Comparison of ENCODE assay signal across 9 mouse cellular contexts in genomic region chr11:69095511-69096231, GRCm38 (mm10). TPM values are rescaled to one million over a fixed set of nuclear protein-coding genes. Genes with fewer than 3 reads are reported as not detected.
DNase-seq lines count a peak whose midpoint lies in the region; ATAC-seq and TF ChIP-seq lines count a peak whose summit lies in the region.
"Had no signal": no experiment of that assay in that cellular context is flagged by ENCODE, and none has a peak within 500 bp of the region (broad histone marks: within the 10 kb centered on the region; RNA-seq: fewer than 3 reads in every experiment).

No protein-coding gene starts in this region.

- dilution Hi-C loops in CH12.LX (cut with MboI; ENCODE audit: extremely low pct_ligation_motif_present, extremely low pct_unique_long_range_greater_than_20kb, low sequenced_read_pairs), result no loop called here

- 3% methylated on average over 27 of the region's 27 CpGs for WGBS in forebrain, embryonic 11.5 days
- WGBS in intestine, embryonic 14.5 days, result 2% methylated on average over 27 of the region's 27 CpGs
- under 1% methylated on average over 27 of the region's 27 CpGs for WGBS in lung, adult 2 months

- H3K4me3 ChIP-seq in CH12.LX (replicated peaks in 1 of 3; ENCODE audit: low read depth in 2 of 3, low read length in 2 of 3, poor library complexity in 1 of 3), result peak overlapping the region; percentile 50 to 89 (median 66)
- H3K4me3 ChIP-seq in forebrain, embryonic 11.5 days (ENCODE audit: low read depth, low read length), result peak overlapping the region; percentile 41
- peak overlapping the region; percentile 68 for H3K4me3 ChIP-seq in intestine, embryonic 14.5 days (ENCODE audit: low read depth, low read length)
- H3K4me3 ChIP-seq in lung, adult 2 months (replicated peaks; ENCODE audit: extremely low read depth, low read depth, low read length), result peak overlapping the region; percentile 91

- ATAC-seq in forebrain, embryonic 11.5 days (replicated peaks; ENCODE audit: low FRiP score), result no peak
- ATAC-seq in intestine, embryonic 14.5 days (replicated peaks; ENCODE audit: low FRiP score, low TSS enrichment, low read depth), result no peak

- in situ Hi-C loops in CH12.LX (cut with MboI; ENCODE audit: low pct_ligation_motif_present, low pct_unique_long_range_greater_than_20kb, low sequenced_read_pairs), result loop anchor here (25.0 kb wide), 1 partner anchor 917 kb away; the partner anchor contains the start of genes Acadvl, Dlg4 and Dvl2

- peaks cover 16 to 67% of the 10 kb centered on the region in 2 experiments for H3K4me1 ChIP-seq in CH12.LX (ENCODE audit: control insufficient read depth in 1 of 2, insufficient read depth in 2 of 2)
- peaks cover 34% of the 10 kb centered on the region for H3K4me1 ChIP-seq in forebrain, embryonic 11.5 days (replicated peaks; ENCODE audit: control insufficient read depth, insufficient read depth, low read length)
- H3K4me1 ChIP-seq in intestine, embryonic 14.5 days (replicated peaks; ENCODE audit: control insufficient read depth, insufficient read depth, low read length), result peaks cover 45% of the 10 kb centered on the region
- H3K4me1 ChIP-seq in lung, adult 2 months (ENCODE audit: control insufficient read depth, insufficient read depth, low read length), result peaks cover 17% of the 10 kb centered on the region

- H3K79me2 ChIP-seq in CH12.LX (replicated peaks; ENCODE audit: control insufficient read depth, extremely low read depth, insufficient read depth, poor library complexity, severe bottlenecking), result peaks cover 19% of the 10 kb centered on the region

- peak overlapping the region; percentile 93 for H3K4me2 ChIP-seq in CH12.LX (ENCODE audit: insufficient read depth, low read depth, poor library complexity, severe bottlenecking)
- peak overlapping the region; percentile 92 for H3K4me2 ChIP-seq in forebrain, embryonic 11.5 days (ENCODE audit: low read depth, low read length, severe bottlenecking)
- H3K4me2 ChIP-seq in intestine, embryonic 14.5 days (ENCODE audit: low read length), result peak overlapping the region; percentile 98

- H3K27me3 ChIP-seq in CH12.LX (replicated peaks), result peaks cover 6% of the 10 kb centered on the region
- H3K27me3 ChIP-seq in forebrain, embryonic 11.5 days (ENCODE audit: control insufficient read depth, insufficient read depth, low read length), result no peaks in the 10 kb centered on the region
- H3K27me3 ChIP-seq in intestine, embryonic 14.5 days (replicated peaks; ENCODE audit: control insufficient read depth, insufficient read depth, low read length), result no peaks in the 10 kb centered on the region
- H3K27me3 ChIP-seq: Patski had no signal

- TF ChIP-seq EP300 in CH12.LX (IDR thresholded peaks at IDR 0.05; ENCODE audit: low read length), result no peak

- H3K9me3 ChIP-seq in CH12.LX (replicated peaks; ENCODE audit: low read length), result no peaks in the 10 kb centered on the region
- no peaks in the 10 kb centered on the region for H3K9me3 ChIP-seq in forebrain, embryonic 11.5 days (ENCODE audit: control insufficient read depth, low read length)
- H3K9me3 ChIP-seq in intestine, embryonic 14.5 days (ENCODE audit: control insufficient read depth, low read length), result no peaks in the 10 kb centered on the region

- TF ChIP-seq POLR2A in CH12.LX (IDR thresholded peaks at IDR 0.05; ENCODE audit: low read depth, low read length), result no peak
- TF ChIP-seq POLR2A in lung, adult 2 months (IDR thresholded peaks at IDR 0.05; ENCODE audit: borderline replicate concordance, extremely low read depth, low read depth, low read length), result peak; percentile 62; the same call in 1 of the 2 replicates

- TF ChIP-seq CTCF in CH12.LX (conservative IDR thresholded peaks at IDR 0.05 in 1 of 2, IDR thresholded peaks at IDR 0.05 in 1 of 2; ENCODE audit: low read depth in 2 of 2, low read length in 2 of 2), result no peak
- no peak for TF ChIP-seq CTCF in lung, adult 2 months (IDR thresholded peaks at IDR 0.05; ENCODE audit: insufficient read depth, low read length)

- H3K36me3 ChIP-seq in CH12.LX (replicated peaks in 1 of 2; ENCODE audit: control insufficient read depth in 1 of 2, insufficient read depth in 1 of 2, low read length in 1 of 2), result peaks cover 12 to 25% of the 10 kb centered on the region in 2 experiments
- no peaks in the 10 kb centered on the region; the same call in 1 of the 2 replicates for H3K36me3 ChIP-seq in forebrain, embryonic 11.5 days (ENCODE audit: control insufficient read depth, insufficient read depth, low read length)
- peaks cover 24% of the 10 kb centered on the region for H3K36me3 ChIP-seq in intestine, embryonic 14.5 days (ENCODE audit: control insufficient read depth, insufficient read depth, low read length)

- H3K27ac ChIP-seq in CH12.LX (ENCODE audit: insufficient read depth, low read depth), result peak overlapping the region; percentile 62
- H3K27ac ChIP-seq in forebrain, embryonic 11.5 days (ENCODE audit: low read depth, low read length), result peak overlapping the region; percentile 55; the same call in 1 of the 2 replicates
- H3K27ac ChIP-seq in intestine, embryonic 14.5 days (ENCODE audit: low read depth), result peak overlapping the region; percentile 92

- peak; percentile 66 for DNase-seq in adrenal gland, postnatal 14 days
- no peak for DNase-seq in adrenal gland, adult 2 months
- DNase-seq in CH12.LX (ENCODE audit: extremely low read depth), result peak; percentile 66
- no peak for DNase-seq in forebrain, embryonic 11.5 days (ENCODE audit: low spot score)
- DNase-seq in intestine, embryonic 14.5 days (ENCODE audit: low spot score), result peak; percentile 69
- DNase-seq in lung, adult 2 months, result peak; percentile 76
- DNase-seq in spleen, postnatal 10 days (ENCODE audit: low spot score in 2 of 2), result peak; percentile 56 to 60
- DNase-seq in left cerebral cortex, adult 8-10 months (ENCODE audit: low spot score in 2 of 2), result no peak

- H3K9ac ChIP-seq in CH12.LX (ENCODE audit: insufficient read depth, low read depth), result peak overlapping the region; percentile 54
- peak overlapping the region; percentile 46 for H3K9ac ChIP-seq in forebrain, embryonic 11.5 days (ENCODE audit: low read length)
- peak overlapping the region; percentile 69 for H3K9ac ChIP-seq in intestine, embryonic 14.5 days (ENCODE audit: low read length)

- TF ChIP-seq RAD21 in CH12.LX (IDR thresholded peaks at IDR 0.05; ENCODE audit: low read depth, low read length), result no peak

RNA-seq across cellular contexts. Expression of gene Per1, which starts 0.7 kb away (rescaled TPM):
- 116 and 118 TPM in 2 replicates for total RNA-seq in adrenal gland, postnatal 14 days (2021)
- total RNA-seq in adrenal gland, adult 2 months (2021), result 10 to 100 TPM; 55.0 to 75.9 TPM
- polyA plus RNA-seq in adrenal gland, adult 2 months (2012; rRNA removed), result 41.3 and 76.1 TPM in 2 replicates
- total RNA-seq in CH12.LX (2012; rRNA removed) (11.5 and 11.8 TPM in 2 replicates), CH12.LX (2014; rRNA removed) (2.8 and 3.2 TPM in 2 replicates)
- 37.9 and 38.3 TPM in 2 replicates for polyA plus RNA-seq in CH12.LX (2012; ENCODE audit: insufficient read length, low read depth)
- 8.2 and 10.0 TPM in 2 replicates for polyA plus RNA-seq in forebrain, embryonic 11.5 days (2014; fragmentation: Nextera tagmentation; extraction: Ambion mirVana)
- 10.5 and 13.4 TPM in 2 replicates for polyA plus RNA-seq in intestine, embryonic 14.5 days (2014; fragmentation: Nextera tagmentation; extraction: Ambion mirVana)
- polyA plus RNA-seq in lung, adult 2 months (2012; rRNA removed), result 36.8 and 78.5 TPM in 2 replicates
- total RNA-seq in left cerebral cortex, adult 8-10 months (2022), result 100 to 1,000 TPM; 105 to 140 (median 114) TPM

RNA-seq across cellular contexts. Expression of gene Vamp2, which starts 7.4 kb away (rescaled TPM):
- total RNA-seq in adrenal gland, postnatal 14 days (2021), result 111 and 139 TPM in 2 replicates
- total RNA-seq in adrenal gland, adult 2 months (2021), result 100 to 1,000 TPM; 104 to 130 TPM
- 425 and 479 TPM in 2 replicates for polyA plus RNA-seq in adrenal gland, adult 2 months (2012; rRNA removed)
- 8.0 and 8.2 TPM in 2 replicates for total RNA-seq in CH12.LX (2012; rRNA removed)
- total RNA-seq in CH12.LX (2014; rRNA removed), result 1.3 and 1.4 TPM in 2 replicates
- polyA plus RNA-seq in CH12.LX (2012; ENCODE audit: insufficient read length, low read depth), result 26.0 and 26.7 TPM in 2 replicates
- 95.9 and 98.4 TPM in 2 replicates for polyA plus RNA-seq in forebrain, embryonic 11.5 days (2014; fragmentation: Nextera tagmentation; extraction: Ambion mirVana)
- 76.7 TPM in 2 replicates for polyA plus RNA-seq in intestine, embryonic 14.5 days (2014; fragmentation: Nextera tagmentation; extraction: Ambion mirVana)
- polyA plus RNA-seq in lung, adult 2 months (2012; rRNA removed), result 120 and 129 TPM in 2 replicates
- 1,000 to 10,000 TPM; 1,002 to 1,054 (median 1,038) TPM for total RNA-seq in left cerebral cortex, adult 8-10 months (2022)

RNA-seq across cellular contexts. Expression of gene Hes7, which starts 24.5 kb away (rescaled TPM):
- 0.37 TPM in 1 of 2 replicates, not detected in the other for total RNA-seq in adrenal gland, postnatal 14 days (2021)
- not detected for total RNA-seq in adrenal gland, adult 2 months (2021)
- 1.3 and 1.6 TPM in 2 replicates for polyA plus RNA-seq in adrenal gland, adult 2 months (2012; rRNA removed)
- total RNA-seq in CH12.LX (2012; rRNA removed) (0.04 TPM in 1 of 2 replicates, not detected in the other), CH12.LX (2014; rRNA removed) (not detected in 2 replicates)
- not detected in 2 replicates for polyA plus RNA-seq in CH12.LX (2012; ENCODE audit: insufficient read length, low read depth)
- 0.11 and 0.24 TPM in 2 replicates for polyA plus RNA-seq in forebrain, embryonic 11.5 days (2014; fragmentation: Nextera tagmentation; extraction: Ambion mirVana)
- 0.28 and 0.32 TPM in 2 replicates for polyA plus RNA-seq in intestine, embryonic 14.5 days (2014; fragmentation: Nextera tagmentation; extraction: Ambion mirVana)
- polyA plus RNA-seq in lung, adult 2 months (2012; rRNA removed), result 0.25 and 0.95 TPM in 2 replicates
- 1 to 10 TPM in 1 of 4 experiments, under 1 TPM in 3; 0.20 to 1.3 (median 0.74) TPM for total RNA-seq in left cerebral cortex, adult 8-10 months (2022)

RNA-seq across cellular contexts. Expression of gene Tmem107, which starts 25.1 kb away (rescaled TPM):
- 12.0 and 12.3 TPM in 2 replicates for total RNA-seq in adrenal gland, postnatal 14 days (2021)
- total RNA-seq in adrenal gland, adult 2 months (2021), result 10 to 100 TPM in 1 of 2 experiments, 1 to 10 TPM in 1; 9.5 to 16.9 TPM
- polyA plus RNA-seq in adrenal gland, adult 2 months (2012; rRNA removed), result 46.6 and 49.1 TPM in 2 replicates
- total RNA-seq in CH12.LX (2012; rRNA removed) (24.4 and 30.1 TPM in 2 replicates), CH12.LX (2014; rRNA removed) (20.3 and 31.3 TPM in 2 replicates)
- polyA plus RNA-seq in CH12.LX (2012; ENCODE audit: insufficient read length, low read depth), result 13.4 and 22.6 TPM in 2 replicates
- 60.3 and 60.6 TPM in 2 replicates for polyA plus RNA-seq in forebrain, embryonic 11.5 days (2014; fragmentation: Nextera tagmentation; extraction: Ambion mirVana)
- polyA plus RNA-seq in intestine, embryonic 14.5 days (2014; fragmentation: Nextera tagmentation; extraction: Ambion mirVana), result 50.1 and 58.9 TPM in 2 replicates
- 69.8 and 75.7 TPM in 2 replicates for polyA plus RNA-seq in lung, adult 2 months (2012; rRNA removed)
- 10 to 100 TPM; 15.2 to 19.4 (median 17.1) TPM for total RNA-seq in left cerebral cortex, adult 8-10 months (2022)

RNA-seq across cellular contexts. Expression of gene 9130213A22Rik, which starts 26.7 kb away (rescaled TPM):
- 0.38 and 0.41 TPM in 2 replicates for total RNA-seq in adrenal gland, postnatal 14 days (2021)
- total RNA-seq in adrenal gland, adult 2 months (2021), result under 1 TPM; 0.59 to 0.78 TPM
- 2.3 and 3.0 TPM in 2 replicates for polyA plus RNA-seq in adrenal gland, adult 2 months (2012; rRNA removed)
- total RNA-seq in CH12.LX (2012; rRNA removed), result not detected in 2 replicates
- total RNA-seq in CH12.LX (2014; rRNA removed), result not detected in 2 replicates
- not detected in 2 replicates for polyA plus RNA-seq in CH12.LX (2012; ENCODE audit: insufficient read length, low read depth)
- 0.39 TPM in 1 of 2 replicates, not detected in the other for polyA plus RNA-seq in forebrain, embryonic 11.5 days (2014; fragmentation: Nextera tagmentation; extraction: Ambion mirVana)
- 0.19 and 0.30 TPM in 2 replicates for polyA plus RNA-seq in intestine, embryonic 14.5 days (2014; fragmentation: Nextera tagmentation; extraction: Ambion mirVana)
- polyA plus RNA-seq in lung, adult 2 months (2012; rRNA removed), result 1.1 and 1.2 TPM in 2 replicates
- total RNA-seq in left cerebral cortex, adult 8-10 months (2022), result 1 to 10 TPM; 1.1 to 1.4 (median 1.3) TPM

Comparison
In these comparisons a context has a peak if more than half of its experiments do, and no peak if none do; other contexts are left out.
1. DNase-seq: peak in adrenal gland, postnatal 14 days (single experiment), CH12.LX (single experiment), intestine, embryonic 14.5 days (single experiment), lung, adult 2 months (single experiment) and spleen, postnatal 10 days (2 of 2); none in adrenal gland, adult 2 months (single experiment), forebrain, embryonic 11.5 days (single experiment) and left cerebral cortex, adult 8-10 months (0 of 2).
2. H3K4me3 ChIP-seq: peak in every context shown above with its lines; median percentile 91 in lung, adult 2 months; 68 in intestine, embryonic 14.5 days; 66 in CH12.LX; 41 in forebrain, embryonic 11.5 days.
3. Peak in every context shown above with its lines, with median percentiles within 50 percentile points of each other: H3K27ac ChIP-seq, H3K4me2 ChIP-seq and H3K9ac ChIP-seq.